Mouse (Mus musculus) left cerebral cortex, adult 2 months (tissue): ENCODE results near the gene Ncam1. TPM values are rescaled to one million over a fixed set of nuclear protein-coding genes. Genes with fewer than 3 reads are reported as not detected.

Experiments used
- DNase-seq, 2 experiments: peaks; one replicate each; pipeline ENCODE4 v3.0.0; 2021 to 2022; ENCODE audit warnings: low spot score in 2 of 2, mixed read lengths in 1 of 2; ENCODE audit errors: extremely low spot score in 1 of 2
- H3K27ac ChIP-seq: fragments of 200-600 bp; 2 replicates; pipeline ENCODE4 v1.8.1; 2022
- H3K4me3 ChIP-seq: fragments of 200-600 bp; 2 replicates; pipeline ENCODE4 v1.8.1; 2022
- CTCF ChIP-seq: fragments of 200-600 bp; IDR thresholded peaks from 2 replicates; pipeline ENCODE4 v1.8.1; 2022; ENCODE audit warnings: antibody characterized with exemption, mild to moderate bottlenecking, moderate library complexity
- intact Hi-C: fragments of 180-260 bp; cut with DNase I; formaldehyde crosslinking; loops from one replicate; pipeline ENCODE4 v1.15.1; 2025
- total RNA-seq, 2 experiments: library from RNA; stranded (reverse); gene quantifications; 2 replicates each; pipeline ENCODE4 v1.2.3; 2021

The Ncam1 gene
- total RNA-seq, 2 experiments from 2014 or later: 270 to 291 TPM

GRCm38 (mm10) chr9:49665361-49665760 lies 133.4 kb downstream of the Ncam1 start:
- no peak for TF ChIP-seq CTCF
- H3K27ac ChIP-seq: no peak overlapping the region
- H3K4me3 ChIP-seq: no peak overlapping the region
- intact Hi-C loops: no loop called here
- DNase-seq: no peak

GRCm38 (mm10) chr9:49663927-49664320 lies 134.8 kb downstream of the Ncam1 start:
- Histone ChIP-seq H3K4me3 (no peak overlapping the region), H3K27ac (no peak overlapping the region)
- no peak for DNase-seq
- intact Hi-C loops: loop anchor here (5.0 kb wide), 1 partner anchor 133 kb away; the partner anchor contains the start of gene Ncam1
- no peak for TF ChIP-seq CTCF

GRCm38 (mm10) chr9:49662958-49663926 lies 135.5 kb downstream of the Ncam1 start:
- peak; percentile 38 for TF ChIP-seq CTCF
- no peak for DNase-seq
- intact Hi-C loops: loop anchor here (5.0 kb wide), 1 partner anchor 134 kb away; the partner anchor contains the start of gene Ncam1
- H3K4me3 ChIP-seq: no peak overlapping the region
- H3K27ac ChIP-seq: 0 out of 2 replicates have a peak overlapping the region, but pooled peaks have one; percentile 33

GRCm38 (mm10) chr9:49661480-49661879 lies 137.2 kb downstream of the Ncam1 start:
- H3K4me3 ChIP-seq: no peak overlapping the region
- H3K27ac ChIP-seq: peak overlapping the region; percentile 58
- intact Hi-C loops: loop anchor here (5.0 kb wide), 1 partner anchor 136 kb away; the partner anchor contains the start of gene Ncam1
- TF ChIP-seq CTCF: no peak
- DNase-seq: no peak

GRCm38 (mm10) chr9:49658381-49658856 lies 140.3 kb downstream of the Ncam1 start:
- peak; percentile 32 to 60 for DNase-seq
- H3K4me3 ChIP-seq: no peak overlapping the region
- H3K27ac ChIP-seq: peak overlapping the region; percentile 11; the same call in 1 of the 2 replicates
- intact Hi-C loops: loop anchor here (5.0 kb wide), 1 partner anchor 36 kb away; no protein-coding TSS in a partner anchor
- TF ChIP-seq CTCF: peak; percentile 22

- Histone ChIP-seq H3K4me3 (no peak overlapping the region), H3K27ac (no peak overlapping the region)
- no peak for TF ChIP-seq CTCF
- intact Hi-C loops: no loop called here
- no peak for DNase-seq
Measured at GRCm38 (mm10) chr9:49654470-49654869, 144.3 kb downstream of the Ncam1 start.

GRCm38 (mm10) chr9:49653478-49654245 lies 145.1 kb downstream of the Ncam1 start:
- Histone ChIP-seq H3K4me3 (no peak overlapping the region), H3K27ac (no peak overlapping the region; the same call in 1 of the 2 replicates)
- no peak for DNase-seq
- intact Hi-C loops: no loop called here
- TF ChIP-seq CTCF: no peak

- no peak overlapping the region for H3K4me3 ChIP-seq
- intact Hi-C loops: no loop called here
- no peak for TF ChIP-seq CTCF
- DNase-seq: no peak
- no peak overlapping the region for H3K27ac ChIP-seq
Measured at GRCm38 (mm10) chr9:49644296-49644695, 154.4 kb downstream of the Ncam1 start.

- H3K27ac ChIP-seq: no peak overlapping the region
- H3K4me3 ChIP-seq: no peak overlapping the region
- DNase-seq: no peak
- intact Hi-C loops: no loop called here
- TF ChIP-seq CTCF: no peak
Measured at GRCm38 (mm10) chr9:49640764-49641163, 158.0 kb downstream of the Ncam1 start.

GRCm38 (mm10) chr9:49640142-49640541 lies 158.6 kb downstream of the Ncam1 start:
- DNase-seq: no peak
- H3K27ac ChIP-seq: no peak overlapping the region

GRCm38 (mm10) chr9:49637955-49638354 lies 160.8 kb downstream of the Ncam1 start:
- no peak for TF ChIP-seq CTCF
- H3K27ac ChIP-seq: no peak overlapping the region
- intact Hi-C loops: no loop called here
- H3K4me3 ChIP-seq: no peak overlapping the region
- no peak for DNase-seq

More at GRCm38 (mm10) chr9:49640142-49640541, 158.6 kb downstream of the Ncam1 start:
- no peak for TF ChIP-seq CTCF
- no peak overlapping the region for H3K4me3 ChIP-seq
- intact Hi-C loops: no loop called here
